Mouse (Mus musculus): ENCODE data around the gene Ldhal6b. TPM values are rescaled to one million over a fixed set of nuclear protein-coding genes. Genes with fewer than 3 reads are reported as not detected.
A peak's percentile ranks its signal among the peaks of the same experiment; 100 is the strongest.

The Ldhal6b gene
- total RNA-seq, 2 experiments from 2014 or later: 0.94 to 1.2 TPM

- no peak for DNase-seq (ENCODE audit: low spot score in 2 of 2)
These were observed 7.4 kb downstream of the Ldhal6b start for GRCm38 (mm10) chr17:5411205-5411604.

DNA sequence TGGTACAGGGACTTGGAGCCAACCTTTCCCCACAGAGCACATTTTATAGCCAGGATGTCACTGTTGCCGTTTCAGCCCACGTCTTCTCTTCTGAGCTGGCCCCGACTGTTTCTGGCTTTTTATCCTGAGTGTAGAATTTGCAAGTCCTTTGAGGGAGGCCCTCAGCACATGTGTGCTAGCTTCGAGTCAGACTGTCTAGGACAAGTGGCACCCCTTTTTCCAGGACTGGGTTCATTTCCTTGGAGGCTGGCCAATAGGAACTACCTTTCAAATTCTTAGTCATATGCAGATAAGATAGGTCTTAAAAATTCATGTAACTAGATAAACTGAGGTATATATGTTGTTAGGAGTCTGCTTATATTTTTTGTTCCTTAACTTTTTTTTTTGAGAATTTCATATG lies 8.2 kb downstream of the Ldhal6b start:
- DNase-seq (ENCODE audit: low spot score in 2 of 2): no peak

DNA sequence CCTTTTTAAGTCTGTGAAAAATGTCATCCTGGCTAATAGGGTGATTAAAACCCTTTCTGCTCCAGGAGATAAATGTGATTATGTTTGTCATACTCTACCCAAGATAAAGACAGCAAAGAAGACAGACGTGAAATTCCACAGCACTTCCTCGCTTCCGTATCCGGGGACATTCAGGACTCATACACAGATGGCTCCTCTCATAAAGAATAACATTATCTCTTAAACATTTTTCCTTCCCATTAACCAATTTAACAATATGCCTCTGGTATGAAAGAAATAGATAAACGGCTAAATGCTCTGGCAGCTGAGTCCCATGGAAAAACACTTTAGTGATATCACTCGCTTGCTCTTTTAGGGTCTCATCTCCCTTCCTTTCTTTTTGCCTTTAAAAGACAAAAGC lies 11.5 kb downstream of the Ldhal6b start:
- no peak for DNase-seq (ENCODE audit: low spot score in 2 of 2)

DNA sequence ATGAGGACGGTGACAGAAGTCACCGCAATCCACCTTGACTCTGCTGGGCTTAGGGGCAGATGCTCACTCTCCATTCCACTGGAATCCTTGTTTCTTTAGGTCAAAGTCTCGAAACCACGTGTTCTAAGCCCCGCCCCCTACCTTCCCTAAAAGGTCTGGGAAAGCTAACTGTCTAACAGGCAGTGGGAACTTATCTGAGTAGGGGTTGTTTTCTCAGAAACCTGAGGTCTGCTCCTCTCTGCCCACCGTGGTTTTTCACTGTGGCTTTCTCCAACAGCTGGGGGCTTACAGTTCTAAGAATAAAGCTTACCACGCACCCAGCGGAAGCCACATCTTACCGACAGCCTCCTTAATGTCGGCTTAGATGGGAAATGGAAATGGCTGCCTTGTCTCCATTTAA lies 12.0 kb downstream of the Ldhal6b start:
- DNase-seq (ENCODE audit: low spot score in 2 of 2): no peak

DNA sequence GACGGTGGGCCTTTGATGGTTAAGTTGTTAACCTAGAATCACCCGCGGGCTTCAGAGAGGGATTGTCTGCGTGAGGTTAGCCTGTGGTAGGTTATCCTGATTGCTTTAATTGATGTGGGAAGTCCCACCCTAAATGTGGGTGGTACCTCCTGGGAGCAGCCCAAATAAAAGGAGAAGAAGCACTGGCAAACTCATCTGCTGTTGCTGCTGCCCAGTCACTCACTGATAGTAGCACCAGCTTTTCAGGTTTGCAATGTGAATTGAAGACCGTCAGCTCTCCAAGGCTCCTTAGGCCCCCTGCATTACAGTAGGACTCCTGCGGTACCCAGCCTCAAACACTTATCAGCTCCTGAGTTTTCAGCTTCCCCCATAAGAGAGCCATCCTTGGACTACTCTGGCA lies 14.7 kb downstream of the Ldhal6b start:
- DNase-seq (ENCODE audit: low spot score in 2 of 2): no peak

- DNase-seq (ENCODE audit: low spot score in 2 of 2): peak in 1 of 2 experiments; percentile 72
These were observed 15.9 kb downstream of the Ldhal6b start for GRCm38 (mm10) chr17:5402624-5403023.

DNA sequence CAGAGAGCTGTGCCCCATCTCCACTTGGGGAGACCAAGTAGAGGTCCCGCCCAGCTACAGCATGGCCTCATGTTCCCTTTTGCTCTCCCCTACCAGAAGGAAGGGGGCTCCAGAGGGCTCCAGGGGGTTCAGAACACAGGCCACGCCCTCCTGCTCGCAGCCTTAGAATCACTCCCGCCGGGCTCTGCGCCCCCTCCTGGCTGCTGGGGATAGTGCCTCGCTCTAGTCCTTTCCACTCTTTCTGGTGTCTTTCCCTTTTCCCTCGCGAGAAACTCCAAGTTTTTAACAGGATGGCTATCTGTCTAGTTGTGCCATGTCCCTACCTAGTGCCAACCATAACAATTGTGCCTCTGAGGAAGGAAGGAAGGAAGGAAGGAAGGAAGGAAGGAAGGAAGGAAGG lies 16.5 kb downstream of the Ldhal6b start:
- peak in 1 of 2 experiments; percentile 70 for DNase-seq (ENCODE audit: low spot score in 2 of 2)

- DNase-seq (ENCODE audit: low spot score in 2 of 2): no peak
These were observed 17.3 kb downstream of the Ldhal6b start for GRCm38 (mm10) chr17:5401288-5401687.

- no peak for DNase-seq (ENCODE audit: low spot score in 2 of 2)
These were observed 18.0 kb downstream of the Ldhal6b start for GRCm38 (mm10) chr17:5400435-5401090.

DNA sequence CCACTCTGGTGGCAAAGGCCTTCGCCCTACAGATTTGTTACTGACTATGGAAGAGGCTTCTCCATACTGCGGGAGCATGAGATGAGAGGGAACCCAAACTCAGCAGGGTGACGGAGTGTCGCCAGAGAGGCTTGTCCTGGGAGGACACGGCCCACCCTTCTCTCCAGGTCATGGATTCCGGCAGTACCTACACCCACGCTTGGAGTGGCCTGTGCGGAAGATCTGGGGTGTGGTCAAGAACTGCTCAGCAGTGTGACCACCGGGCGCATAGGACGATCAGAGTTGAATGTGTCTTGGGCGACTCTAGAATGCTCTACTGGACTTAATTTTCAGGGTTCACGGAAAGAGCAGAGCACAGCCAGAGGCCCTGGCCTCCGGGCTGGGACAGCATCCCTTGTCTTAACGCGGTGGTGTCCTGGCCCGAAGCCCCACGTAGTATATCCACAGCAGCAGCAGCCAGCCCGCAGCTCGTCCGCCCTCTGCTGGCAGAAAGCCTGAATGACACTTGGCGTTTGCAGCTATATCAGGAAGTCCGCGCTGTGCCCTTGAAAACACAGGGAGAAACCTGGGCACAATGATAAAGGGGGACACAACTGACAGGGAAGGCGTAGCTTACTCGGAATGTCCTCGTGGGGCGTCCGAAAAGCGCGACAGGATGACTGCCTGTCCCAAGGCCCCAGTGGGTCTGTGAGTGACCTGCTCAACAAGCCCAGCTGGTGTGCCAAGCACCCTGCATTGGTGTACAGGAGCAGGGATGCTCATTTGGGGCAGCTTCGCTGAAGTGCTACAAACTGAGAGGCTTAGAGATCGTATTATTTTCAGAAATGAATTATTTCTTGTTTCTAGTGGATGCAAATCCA lies 21.2 kb downstream of the Ldhal6b start:
- peak; percentile 75 to 95 for DNase-seq (ENCODE audit: low spot score in 2 of 2)

DNA sequence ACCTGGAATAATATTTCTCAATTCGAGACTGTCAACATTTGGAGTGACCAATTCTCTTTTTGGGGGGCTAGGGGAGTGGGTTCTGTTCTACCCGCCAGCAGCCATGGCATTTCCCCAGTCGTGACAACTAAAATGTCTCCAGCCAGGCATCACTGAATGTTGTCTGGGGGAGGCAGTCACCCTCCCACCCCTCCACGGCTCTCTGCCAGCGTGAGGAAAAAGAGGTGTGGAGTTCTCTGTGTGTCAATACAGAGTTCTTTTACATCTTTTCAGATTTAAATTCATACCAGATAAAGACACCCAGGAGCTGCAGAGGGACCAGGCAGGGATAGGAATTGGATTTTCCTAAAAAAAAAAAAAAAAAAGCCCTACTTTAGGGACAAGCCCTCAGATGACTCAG lies 22.4 kb downstream of the Ldhal6b start:
- DNase-seq (ENCODE audit: low spot score in 2 of 2): peak in 1 of 2 experiments; percentile 45

GRCm38 (mm10) chr17:5395454-5396205 lies 22.9 kb downstream of the Ldhal6b start:
- no peak for DNase-seq (ENCODE audit: low spot score in 2 of 2)

DNA sequence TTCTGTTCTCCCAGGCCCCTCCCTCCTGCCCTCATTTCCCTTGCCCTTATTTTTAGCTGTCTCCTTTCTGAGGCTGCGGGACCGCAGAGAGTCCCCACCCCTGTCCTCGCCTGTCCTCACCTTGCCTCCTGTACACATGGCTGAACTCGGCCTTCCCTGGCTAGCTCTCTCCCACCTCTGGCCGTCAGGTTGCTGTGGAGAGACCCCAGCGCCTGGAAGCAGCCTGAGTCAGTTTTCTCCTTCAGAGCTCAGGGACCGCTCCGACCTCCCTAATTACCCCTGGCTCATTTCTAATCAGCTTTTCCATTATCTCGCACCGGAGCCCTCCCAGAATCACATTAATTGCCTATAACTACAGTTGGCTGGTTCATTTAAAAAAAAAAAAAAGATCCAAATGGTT lies 27.9 kb downstream of the Ldhal6b start:
- no peak for DNase-seq (ENCODE audit: low spot score in 2 of 2)

DNA sequence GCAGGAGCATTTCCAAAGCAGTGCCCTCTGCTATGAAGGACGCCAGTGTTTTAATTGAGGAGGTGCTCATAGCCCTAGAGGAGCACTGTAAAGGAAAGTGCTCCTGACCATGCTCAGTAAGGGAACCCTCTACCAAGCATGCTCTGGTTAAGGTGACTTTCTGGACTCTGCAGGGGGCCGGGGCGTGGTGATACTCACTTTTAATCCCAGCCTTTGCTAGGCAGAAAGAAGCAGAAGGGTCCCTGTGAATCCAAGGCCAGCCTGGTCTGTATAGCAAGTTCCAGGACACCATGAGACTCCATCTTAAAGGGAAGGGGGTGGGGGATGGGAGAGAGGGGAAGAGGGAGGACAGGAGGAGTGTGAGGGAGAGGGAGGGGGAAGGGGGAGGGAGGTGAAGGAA lies 30.2 kb downstream of the Ldhal6b start:
- no peak for DNase-seq (ENCODE audit: low spot score in 2 of 2)

- no peak for DNase-seq (ENCODE audit: low spot score in 2 of 2)
These were observed 31.6 kb downstream of the Ldhal6b start for GRCm38 (mm10) chr17:5386885-5387545.

DNA sequence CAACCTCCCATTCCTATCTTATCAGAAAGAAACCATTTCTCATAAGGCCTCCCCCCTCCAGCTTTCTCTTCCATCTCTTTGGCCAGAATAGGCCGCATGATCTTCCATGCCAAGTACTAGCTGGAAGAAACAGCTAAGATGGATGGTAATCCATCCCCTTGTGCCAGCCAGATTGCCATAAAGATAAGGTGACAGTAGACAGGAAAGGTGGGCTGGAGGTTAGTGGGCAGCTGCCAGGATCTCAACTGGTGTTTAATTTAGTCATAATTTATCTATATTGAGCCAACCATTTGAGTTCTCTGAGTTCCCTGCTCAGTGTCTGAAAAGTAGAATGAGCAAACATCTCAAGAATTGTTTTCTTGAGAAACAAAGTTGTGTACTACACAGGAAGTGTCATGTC lies 32.9 kb downstream of the Ldhal6b start:
- DNase-seq (ENCODE audit: low spot score in 2 of 2): no peak

DNA sequence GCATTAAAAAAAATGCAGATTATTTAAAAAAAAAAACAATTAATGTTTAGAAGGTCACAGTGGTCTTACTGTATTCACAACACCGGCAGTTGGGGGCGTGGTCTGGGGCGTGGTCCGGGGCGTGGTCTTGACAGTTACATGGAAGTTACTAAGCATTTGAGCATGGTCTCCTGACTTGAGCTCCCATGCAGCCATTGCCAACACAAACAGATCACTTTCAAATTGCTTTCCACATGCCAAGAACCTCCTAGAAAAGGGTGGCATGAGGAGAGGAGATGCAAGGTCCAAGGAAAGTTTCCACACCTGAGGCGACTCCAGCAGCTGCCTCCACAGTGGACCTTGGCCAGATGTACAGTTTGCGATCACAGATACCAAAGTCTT lies 40.6 kb downstream of the Ldhal6b start:
- no peak for DNase-seq (ENCODE audit: low spot score in 2 of 2)

DNA sequence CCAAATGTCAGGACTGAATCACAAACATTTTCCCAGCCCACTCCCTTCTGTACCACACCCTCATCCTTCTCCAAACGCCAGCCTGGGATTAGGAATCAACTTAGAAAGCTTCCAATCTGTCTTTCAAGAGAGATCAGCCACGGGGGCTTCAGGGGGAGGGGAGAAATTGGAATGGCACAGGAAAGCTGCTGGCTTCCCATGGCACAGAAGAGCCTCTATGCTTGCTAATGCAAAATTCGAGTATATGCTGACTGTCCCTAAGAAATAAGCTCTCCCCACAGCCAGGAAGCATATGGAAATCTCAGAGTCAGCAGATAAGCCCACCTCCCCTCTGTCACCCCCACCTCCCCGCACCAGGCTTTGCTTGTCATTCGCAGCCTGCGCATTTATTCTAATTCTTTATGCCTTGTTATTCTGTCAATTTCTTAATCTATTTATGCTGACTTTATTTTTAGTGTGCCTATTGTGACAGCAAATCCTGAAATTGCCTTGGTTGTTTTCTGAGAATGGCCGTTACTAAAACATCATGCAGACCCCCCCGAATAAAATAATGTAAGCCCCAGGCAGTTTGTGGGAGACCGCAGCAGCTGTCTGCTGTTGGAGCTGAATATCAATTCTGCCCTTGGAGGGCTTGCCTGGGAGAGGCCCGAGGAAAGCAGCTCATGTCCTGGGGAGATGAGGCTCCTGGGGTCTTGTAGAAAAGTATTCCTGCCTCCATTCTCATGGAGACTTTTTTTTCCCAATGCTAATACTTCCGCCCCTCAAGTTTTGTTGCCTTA lies 41.2 kb downstream of the Ldhal6b start:
- DNase-seq (ENCODE audit: low spot score in 2 of 2): peak; percentile 61 to 79

- DNase-seq (ENCODE audit: low spot score in 2 of 2): no peak
These were observed 45.6 kb downstream of the Ldhal6b start for GRCm38 (mm10) chr17:5372951-5373350.

- DNase-seq (ENCODE audit: low spot score in 2 of 2): no peak
These were observed 47.0 kb downstream of the Ldhal6b start for GRCm38 (mm10) chr17:5371521-5371920.

DNA sequence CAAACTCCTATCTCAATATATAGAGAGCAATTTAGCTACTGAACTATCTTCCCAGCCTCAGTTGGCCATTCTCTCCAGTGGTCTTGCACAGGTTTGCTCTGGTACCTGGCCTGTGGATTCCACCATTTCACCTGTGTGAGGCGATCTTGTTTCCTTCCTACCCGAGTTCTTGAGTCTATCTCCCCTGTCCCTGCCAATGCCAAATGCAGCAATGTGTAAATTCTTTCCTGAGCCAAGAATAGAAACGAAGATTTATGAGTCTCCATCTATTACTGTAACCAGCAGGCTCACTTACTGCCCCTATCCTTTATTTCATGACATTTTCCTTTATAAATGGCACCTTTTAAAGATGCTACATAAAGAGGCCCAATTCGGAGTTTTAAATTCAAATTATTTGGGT lies 47.5 kb downstream of the Ldhal6b start:
- no peak for DNase-seq (ENCODE audit: low spot score in 2 of 2)

All from layer of hippocampus, adult 18-20 months (tissue).